Mouse (Mus musculus) midbrain, embryonic 14.5 days (tissue): Measurements from ENCODE around the gene Vmn2r1. TPM values are rescaled to one million over a fixed set of nuclear protein-coding genes. Genes with fewer than 3 reads are reported as not detected.

Experiments
- polyA plus RNA-seq: library from polyadenylated mRNA; unstranded; fragments of >200 nt; fragmentation: Nextera tagmentation; extraction: Ambion mirVana; gene quantifications from 2 replicates; pipeline ENCODE4 v1.2.1, GENCODE M21; 2014

Gene Vmn2r1
- polyA plus RNA-seq, 1 experiment from 2014 or later = 0.16 TPM

Other genes starting within 250 kb of the Vmn2r1 start
- 13.9 and 23.3 TPM in 2 replicates for gene Plch1, start 182.1 kb upstream of the Vmn2r1 start, polyA plus RNA-seq
- 5.6 TPM in 2 replicates for gene E130311K13Rik, start 152.1 kb upstream of the Vmn2r1 start, polyA plus RNA-seq
- gene Slc33a1, start 116.8 kb upstream of the Vmn2r1 start, polyA plus RNA-seq = 19.9 and 20.4 TPM in 2 replicates
- 48.3 and 60.7 TPM in 2 replicates for gene Gmps, start 105.4 kb upstream of the Vmn2r1 start, polyA plus RNA-seq
- 0.08 TPM in 1 of 2 replicates, not detected in the other for gene Vmn2r2, start 60.4 kb downstream of the Vmn2r1 start, polyA plus RNA-seq
- gene Vmn2r3, start 208.2 kb downstream of the Vmn2r1 start, polyA plus RNA-seq = not detected in 2 replicates